Mouse (Mus musculus) frontal cortex, postnatal 14 days (tissue): ENCODE data around the gene Wdr90.
"Not testable (repeated sequence)": the region's sequence is repeated elsewhere in the genome, so short reads cannot be mapped to it uniquely, and the experiment has no call there.

Experiments used
- DNase-seq, 2 experiments: peaks; one replicate each; pipeline ENCODE4 v3.0.0; 2022; ENCODE audit warnings: low spot score in 2 of 2

Gene Wdr90

DNA sequence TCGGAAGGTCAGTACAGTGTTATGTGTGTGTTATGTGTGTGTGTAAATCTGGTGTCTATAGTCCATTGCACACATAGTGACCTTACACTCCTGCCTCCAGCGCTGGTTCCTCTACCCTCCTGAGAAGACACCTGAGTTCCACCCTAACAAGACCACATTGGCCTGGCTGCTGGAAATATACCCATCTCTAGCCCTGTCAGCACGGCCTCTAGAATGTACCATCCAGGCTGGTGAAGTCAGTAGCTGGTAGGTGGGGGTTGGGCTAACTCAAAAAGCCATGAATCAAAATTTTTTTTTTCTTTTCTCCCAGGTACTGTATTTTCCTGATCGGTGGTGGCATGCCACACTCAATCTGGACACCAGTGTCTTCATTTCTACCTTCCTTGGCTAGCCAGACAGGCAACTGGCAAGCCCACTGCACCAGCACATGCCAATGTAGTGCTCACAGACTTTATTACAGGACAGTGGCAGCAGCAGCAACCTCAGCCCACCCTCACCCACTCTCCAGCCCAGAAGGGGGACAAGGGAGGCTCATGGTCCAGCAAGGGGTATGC, 31.0 kb downstream of the Wdr90 start:
- no peak for DNase-seq

DNA sequence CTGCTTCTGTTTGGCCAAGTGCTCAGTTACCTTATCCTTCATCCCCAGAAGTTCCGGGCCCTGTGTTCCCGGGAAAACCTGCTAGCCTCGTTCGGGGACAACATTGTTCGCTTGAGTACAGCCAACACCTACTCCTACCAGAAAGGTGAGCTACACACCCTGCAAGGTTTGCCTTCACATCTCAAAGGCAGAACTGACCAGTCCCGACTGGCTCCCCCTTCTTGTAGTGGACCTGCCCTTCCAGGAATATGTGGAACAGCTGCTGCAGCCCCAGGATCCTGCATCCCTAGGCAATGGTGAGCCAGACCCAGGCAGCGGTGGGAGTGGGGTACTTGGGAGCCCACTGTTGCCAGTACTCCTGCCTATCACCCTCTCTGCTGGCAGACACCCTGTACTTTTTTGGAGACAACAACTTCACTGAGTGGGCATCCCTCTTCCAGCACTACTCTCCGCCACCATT, 31.7 kb downstream of the Wdr90 start:
- peak in 1 of 2 experiments; percentile 22 for DNase-seq

DNA sequence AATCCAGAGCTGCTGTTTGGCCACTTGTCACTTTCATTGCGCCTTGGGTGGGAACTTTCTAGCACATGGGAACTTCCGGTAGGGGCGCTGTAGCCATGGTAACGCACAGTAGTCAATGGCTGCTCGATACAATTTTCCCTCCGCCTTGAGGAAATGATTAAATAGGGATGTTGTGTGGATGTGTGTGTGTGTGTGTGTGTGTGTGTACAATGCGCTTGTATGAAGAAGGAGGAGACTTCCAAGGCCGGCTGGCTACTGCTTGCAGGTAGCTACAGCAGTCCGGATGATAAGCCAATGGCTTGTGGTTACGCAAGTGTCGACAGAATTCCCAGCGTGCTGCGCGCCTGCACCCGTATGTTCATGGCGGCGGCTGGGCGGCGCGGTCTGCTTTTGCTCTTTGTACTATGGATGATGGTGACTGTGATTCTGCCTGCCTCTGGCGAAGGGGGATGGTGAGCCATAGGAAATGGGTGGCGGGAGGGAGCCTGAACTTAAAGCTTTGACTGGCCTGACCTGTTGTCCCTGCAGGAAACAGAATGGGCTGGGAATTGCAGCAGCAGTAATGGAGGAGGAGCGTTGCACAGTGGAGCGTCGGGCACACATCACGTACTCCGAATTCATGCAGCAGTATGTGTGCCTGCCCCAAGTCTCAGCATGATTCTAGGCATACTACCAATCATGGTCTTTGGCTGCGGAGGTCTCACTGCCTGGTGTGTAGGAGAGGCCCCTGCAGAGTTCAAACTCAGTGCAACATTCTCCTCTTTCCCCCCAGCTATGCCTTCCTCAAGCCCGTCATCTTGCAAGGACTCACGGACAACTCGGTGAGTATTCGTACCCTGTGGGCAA, 32.4 kb downstream of the Wdr90 start, which contains the start of gene Jmjd8:
Jmjd8 (plus strand) TSS at position 156 of the 846 bp plus-strand sequence.
- DNase-seq, result peak; percentile 79 to 80

DNA sequence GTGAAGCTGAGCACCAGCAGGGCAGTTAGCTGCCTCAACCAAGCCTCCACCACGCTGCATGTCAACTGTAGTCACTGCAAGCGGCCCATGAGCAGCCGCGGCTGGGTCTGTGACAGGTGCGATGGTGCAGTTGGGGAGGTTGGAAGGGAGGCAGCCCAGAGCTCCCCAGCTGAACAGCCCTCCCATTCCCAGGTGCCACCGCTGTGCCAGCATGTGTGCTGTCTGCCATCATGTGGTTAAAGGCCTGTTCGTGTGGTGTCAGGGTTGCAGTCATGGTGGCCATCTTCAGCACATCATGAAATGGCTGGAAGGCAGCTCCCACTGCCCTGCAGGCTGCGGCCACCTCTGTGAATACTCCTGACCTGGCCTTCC, 33.1 kb downstream of the Wdr90 start:
- DNase-seq, result peak in 1 of 2 experiments; percentile 31

DNA sequence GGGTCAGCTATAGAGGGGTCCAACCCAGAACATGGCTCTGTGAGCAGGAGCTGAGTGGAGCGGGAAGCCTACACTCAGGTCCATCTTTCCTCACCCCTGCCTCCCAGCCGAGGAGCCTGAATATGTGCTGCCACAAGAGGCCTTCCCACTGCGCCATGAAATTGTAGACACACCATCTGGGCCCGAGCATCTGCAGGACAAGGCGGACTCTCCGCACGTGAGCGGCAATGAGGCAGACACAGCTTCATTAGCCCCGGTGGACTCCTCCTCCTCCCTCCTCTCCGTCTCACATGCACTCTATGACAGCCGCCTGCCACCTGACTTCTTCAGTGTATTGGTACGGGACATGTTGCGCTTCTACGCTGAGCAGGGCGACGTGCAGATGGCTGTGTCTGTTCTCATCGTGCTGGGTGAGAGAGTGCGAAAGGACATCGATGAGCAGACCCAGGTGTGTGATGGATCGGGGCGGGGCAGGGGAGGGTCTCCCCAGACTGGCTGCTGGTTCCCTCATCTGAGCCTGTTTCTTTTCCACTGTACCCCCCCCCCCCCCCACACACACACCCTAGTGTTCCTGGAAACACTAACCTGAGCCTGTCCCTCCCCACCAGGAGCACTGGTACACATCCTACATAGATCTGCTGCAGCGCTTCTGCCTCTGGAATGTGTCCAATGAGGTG, 33.6 kb downstream of the Wdr90 start:
- DNase-seq, result no peak

DNA sequence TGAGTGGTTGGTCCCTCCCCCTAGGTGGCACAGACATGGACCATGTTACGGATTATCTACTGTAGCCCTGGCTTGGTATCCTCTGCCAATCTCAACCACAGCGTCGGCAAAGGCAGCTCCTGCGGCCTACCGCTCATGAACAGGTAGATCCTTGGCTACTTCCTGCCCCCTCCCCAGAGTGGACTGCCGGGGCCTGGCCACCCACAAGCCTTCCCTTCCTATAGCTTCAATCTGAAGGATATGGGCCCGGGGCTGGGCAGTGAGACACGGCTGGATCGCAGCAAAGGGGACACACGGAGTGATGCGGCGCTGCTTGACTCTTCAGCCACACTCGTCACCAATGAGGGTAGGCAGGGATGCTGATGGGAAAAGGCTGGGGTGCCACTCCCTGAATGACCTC, 34.3 kb downstream of the Wdr90 start:
- no peak for DNase-seq

DNA sequence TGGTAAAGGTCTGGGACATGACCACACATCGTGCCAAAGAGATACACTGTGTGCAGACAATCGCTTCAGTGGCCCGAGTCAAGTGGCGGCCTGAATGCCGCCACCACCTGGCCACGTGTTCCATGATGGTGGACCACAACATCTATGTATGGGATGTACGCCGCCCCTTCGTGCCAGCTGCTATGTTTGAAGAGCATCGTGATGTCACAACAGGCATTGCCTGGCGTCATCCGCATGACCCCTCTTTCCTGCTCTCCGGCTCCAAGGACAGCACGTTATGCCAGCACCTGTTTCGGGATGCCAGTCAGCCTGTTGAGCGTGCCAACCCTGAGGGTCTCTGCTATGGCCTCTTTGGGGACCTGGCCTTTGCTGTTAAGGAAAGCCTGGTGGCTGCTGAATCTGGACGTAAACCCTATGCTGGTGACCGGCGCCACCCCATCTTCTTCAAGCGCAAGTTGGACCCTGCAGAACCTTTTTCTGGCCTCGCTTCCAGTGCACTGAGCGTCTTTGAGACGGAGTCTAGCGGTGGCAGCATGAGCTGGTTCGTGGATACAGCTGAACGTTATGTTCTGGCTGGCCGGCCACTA, 35.2 kb downstream of the Wdr90 start:
- DNase-seq, result no peak

DNA sequence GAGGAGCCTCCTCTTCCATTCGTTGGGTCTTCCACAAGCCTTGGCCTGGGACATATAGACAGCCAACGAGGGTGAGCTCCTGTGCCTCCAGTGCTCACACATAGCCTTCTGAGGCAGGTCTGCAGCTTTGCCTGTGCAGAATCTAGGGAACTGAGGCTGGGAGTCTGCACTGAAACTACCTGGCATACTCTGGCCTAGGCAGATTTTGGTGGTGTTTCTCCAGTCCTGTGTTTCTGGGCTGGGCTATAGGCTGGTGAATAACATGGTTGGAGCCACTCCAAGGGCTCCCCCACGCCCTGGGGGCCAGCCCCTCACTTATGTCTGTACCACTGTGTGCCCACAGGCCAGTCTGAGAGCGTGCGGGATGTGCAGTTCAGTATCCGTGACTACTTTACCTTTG, 36.0 kb downstream of the Wdr90 start:
- DNase-seq, result no peak

DNA sequence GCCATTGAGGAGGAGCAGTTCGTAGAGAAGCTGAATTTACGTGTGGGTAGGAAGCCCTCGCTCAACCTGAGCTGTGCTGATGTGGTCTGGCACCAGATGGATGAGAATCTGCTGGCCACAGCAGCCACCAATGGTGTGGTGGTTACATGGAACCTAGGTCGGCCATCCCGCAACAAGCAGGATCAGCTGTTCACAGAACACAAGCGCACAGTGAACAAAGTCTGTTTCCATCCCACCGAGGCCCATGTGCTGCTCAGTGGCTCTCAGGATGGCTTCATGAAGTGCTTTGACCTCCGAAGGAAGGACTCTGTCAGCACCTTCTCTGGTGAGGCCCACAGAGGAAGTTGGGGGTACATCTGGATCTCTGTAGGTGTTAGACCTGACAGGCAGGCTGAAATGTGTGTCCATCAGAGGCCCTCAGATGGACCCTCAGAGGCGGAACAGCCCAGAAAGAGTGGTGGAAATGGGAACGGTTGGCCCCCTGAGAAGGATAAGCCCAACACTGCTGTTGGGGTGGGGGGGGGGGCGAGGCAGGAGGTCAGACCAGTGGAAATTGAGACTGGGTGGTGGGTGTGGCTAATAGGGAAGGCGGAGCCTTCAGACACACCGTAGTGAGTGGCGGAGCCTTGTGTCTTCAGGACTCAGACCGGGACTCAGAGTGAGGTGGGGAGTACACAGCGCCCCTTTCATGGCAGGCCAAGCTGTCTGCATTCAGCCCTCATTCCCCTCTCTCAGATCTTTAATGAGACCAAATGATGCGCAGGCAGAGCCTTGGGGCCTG, 36.7 kb downstream of the Wdr90 start:
- no peak for DNase-seq

DNA sequence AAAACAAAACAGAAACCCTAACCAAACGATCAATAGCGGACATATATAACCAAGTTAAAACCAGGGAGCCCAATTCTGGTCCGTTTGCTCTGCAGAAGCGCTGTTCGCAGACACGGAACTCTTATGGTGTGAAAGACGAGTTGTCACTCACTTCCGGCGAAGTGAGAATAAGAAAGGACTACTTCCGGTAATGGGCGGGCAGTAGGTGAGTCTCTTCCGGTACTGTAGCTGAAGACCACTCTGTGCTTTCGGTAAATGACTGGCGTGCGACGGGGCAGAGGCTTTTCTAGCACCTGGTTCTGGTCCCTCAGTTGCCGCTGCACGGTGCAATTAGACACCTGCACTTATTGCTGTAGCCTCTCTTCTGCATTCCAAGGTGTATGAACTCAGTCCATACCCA, 37.8 kb downstream of the Wdr90 start, which contains the start of gene Wdr24:
Wdr24 (plus strand) TSS at position 176 of the 400 bp plus-strand sequence.
- DNase-seq, result peak; percentile 49 to 73

DNA sequence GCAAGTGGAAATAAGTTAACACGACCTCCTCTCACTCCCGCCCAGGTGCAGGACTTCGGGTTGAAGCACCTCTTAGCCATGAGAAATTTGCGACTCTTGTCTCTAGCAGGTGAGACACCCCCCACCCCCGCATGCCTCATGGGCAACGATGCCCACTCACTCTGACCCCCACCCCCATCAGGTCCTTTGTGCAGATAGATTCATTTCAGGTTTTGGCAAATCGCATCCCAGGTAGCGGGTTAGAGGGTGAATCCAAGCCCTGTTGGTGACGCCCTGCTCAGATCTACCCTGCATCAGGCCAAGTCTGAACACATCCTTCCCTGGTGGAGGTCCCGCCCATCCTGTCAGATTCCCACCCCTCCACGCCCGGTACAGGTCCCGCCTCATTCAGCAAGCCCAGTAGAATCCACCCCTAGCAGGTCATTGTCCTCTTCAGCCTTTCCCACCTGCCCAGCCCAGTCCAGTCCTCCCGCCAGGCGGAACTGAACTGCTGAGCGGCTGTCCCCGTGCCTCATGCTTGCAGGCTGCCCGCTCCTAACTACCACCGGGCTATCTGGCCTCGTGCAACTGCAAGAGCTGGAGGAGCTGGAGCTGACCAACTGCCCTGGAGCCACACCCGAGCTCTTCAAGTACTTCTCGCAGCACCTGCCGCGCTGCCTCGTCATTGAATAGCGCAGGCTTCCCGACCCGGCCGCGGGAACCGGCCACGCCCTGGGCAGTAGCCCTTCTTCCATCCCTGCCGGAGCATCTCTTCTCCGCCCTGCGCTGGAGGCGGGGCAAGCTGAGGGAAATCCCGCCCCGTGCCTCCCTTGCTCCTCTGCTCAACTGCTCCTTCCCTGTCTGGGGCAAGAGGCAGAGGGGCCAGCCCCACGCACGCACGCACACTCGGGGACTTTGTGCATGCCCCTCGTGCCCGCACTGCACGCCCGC, 42.2 kb downstream of the Wdr90 start:
- DNase-seq, result no peak

DNA sequence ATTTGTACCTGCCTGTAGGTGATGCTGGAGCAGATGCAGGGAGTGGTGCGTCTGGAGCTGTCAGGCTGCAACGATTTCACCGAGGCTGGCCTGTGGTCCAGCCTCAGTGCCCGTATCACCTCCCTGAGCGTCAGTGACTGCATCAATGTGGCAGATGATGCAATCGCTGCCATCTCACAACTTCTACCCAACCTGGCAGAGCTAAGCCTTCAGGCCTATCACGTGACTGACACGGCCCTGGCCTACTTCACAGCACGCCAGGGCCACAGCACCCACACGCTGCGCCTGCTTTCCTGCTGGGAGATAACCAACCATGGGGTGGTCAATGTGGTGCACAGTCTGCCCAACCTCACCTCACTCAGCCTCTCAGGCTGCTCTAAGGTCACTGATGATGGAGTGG, 43.6 kb downstream of the Wdr90 start:
- DNase-seq, result no peak

DNA sequence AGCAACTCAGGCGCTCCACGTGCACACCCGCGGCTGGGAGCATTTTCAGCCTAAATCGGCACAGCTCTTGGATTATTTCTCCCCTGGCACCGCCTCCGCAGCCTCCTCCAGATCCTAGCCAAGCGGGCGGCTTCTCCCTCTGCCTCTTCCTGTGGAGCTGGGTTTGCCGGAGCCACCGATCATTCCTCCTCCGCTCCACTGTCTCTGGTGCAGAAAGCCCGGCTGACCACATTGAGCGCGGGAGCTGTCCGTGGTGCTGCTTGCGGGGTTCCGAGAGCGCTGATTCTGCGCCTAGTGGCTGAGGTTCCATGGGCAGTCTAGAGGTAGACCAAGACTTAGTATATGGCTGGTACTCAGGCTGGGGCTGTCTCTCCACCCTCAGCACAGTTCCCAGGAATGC, 47.8 kb downstream of the Wdr90 start:
- DNase-seq, result peak; percentile 68 to 71

DNA sequence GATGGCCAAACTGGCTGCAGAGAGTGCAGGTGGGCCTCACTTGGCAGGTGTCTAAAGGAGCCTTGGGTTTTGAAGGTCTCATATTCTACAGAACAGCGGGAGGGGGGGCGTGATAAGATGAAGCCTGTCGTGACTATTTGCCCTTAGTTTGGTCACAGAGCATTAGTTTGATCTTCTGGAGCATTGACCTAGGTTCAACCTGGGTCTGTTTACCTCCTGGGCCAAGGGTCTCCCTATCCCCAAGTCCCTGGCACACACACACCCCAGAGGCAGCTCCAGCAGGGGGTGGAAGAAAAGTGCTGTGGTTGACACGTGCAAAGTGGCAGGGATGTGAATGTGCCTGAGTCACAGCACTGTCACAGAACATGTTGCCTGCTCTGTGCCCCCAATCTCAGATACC, 50.4 kb downstream of the Wdr90 start:
- no peak for DNase-seq

DNA sequence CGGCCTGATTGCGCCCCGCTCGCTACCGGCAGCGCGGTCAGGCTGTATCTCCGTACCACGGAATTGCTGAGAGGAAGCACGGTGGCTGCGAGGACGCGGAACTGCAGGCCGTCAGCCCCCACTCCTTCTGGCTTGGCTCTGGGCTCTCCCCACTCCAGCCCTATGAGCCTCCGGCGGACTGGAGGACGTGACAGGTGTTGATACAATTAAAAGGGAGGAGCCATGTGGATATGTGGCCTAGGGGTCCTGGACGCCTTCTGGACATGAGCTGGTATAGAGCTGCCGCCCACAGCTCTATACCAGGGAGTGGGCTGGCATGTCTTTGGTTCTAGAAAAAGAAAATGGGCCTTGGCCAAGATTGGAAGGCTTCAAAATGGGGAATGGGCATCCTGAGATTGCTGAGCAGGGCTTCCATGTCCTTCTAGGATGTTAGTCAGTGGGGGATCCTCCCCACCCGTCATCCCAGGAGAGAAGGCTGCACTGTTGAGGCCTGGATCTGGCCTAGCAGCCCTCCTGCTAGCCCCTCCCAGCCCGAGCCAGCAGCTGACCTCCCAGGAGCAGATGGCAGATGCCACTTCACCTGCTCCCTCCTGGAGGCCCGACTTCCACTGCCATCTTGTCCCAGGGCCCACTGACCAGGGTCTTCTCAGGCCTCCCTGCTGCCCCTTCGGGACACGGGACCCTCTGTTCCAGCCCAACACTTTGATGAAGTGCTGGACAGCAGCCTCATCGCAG, 51.5 kb downstream of the Wdr90 start:
- DNase-seq, result no peak

DNA sequence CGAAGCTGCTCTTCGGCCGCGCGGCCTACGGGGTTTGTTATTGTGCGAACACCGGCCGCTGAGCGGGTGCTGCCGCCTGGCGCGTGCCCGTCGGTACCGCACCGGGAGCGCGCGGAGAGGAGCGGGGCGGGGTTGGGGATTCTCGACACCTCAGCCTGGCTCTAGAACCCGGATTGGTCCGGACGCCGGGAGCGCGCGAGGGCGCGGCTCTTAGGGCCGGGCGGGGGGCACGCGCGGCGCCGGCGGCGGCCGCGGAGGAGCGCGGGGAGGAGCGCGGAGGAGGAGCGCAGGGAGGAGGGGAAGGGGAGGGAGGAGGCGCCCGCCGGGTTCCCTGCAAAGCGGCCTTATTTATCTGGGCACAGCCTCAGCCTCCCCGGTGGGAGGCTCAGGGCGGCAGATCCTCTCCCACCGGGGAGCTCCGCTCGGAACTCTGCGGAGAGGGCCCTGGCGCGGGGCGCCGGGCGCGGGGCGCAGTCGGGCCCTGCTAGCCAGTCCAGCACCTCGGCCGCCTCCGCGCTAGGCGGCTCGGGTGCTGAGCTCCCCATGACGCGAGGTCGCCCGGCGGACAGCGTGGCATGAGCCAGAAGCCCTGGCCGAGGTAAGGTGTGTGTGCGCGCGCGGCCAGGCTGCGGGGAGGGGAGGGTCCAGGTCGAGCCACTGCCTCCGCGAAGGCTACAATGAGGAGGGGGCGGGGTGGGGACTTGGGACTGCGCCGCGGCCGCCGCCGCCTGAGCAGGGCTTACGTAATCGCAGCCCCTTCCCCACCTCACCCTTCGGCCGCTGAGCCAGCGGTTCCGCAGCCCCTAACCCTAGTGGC, 52.3 kb downstream of the Wdr90 start, which contains the start of gene Fbxl16:
Fbxl16 (plus strand) TSS at position 297 of the 817 bp plus-strand sequence.
- peak; percentile 86 to 87 for DNase-seq

DNA sequence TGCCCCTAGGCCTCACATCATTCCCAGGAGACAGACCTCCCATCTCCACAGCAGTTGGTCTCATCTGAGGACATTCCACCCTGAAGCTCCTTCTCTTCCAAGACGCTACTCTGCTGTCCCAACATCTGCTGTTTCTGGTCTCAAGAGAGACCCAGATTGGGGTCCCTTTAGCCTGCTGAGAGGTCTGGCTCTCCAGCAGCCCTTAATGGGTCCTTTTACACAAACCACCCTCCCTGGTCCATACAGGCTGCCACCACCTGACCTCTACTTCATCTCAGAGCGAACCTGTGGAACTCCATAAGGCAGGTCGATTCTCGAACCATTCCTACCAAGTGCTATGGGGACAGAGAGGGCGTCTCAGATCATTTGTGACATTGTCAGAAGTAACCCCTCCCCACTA, 53.3 kb downstream of the Wdr90 start:
- no peak for DNase-seq

DNA sequence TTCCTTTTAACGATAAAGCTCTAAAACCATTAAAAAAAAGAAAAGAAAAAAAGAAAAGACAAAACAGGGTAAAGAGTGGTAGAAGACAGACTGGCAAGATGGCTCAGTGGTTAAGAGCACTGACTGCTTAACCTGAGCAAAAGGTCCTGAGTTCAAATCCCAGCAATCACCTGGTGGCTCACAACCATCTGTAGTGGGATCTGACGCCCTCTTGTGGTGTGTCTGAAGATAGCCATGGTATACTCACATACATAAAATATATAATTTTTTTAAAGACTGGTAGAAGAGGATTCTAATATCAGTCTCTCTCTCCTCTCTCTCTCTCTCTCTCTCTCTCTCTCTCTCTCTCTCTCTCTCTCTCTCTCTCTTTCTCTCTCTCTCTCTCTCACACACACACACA, 53.8 kb downstream of the Wdr90 start:
- DNase-seq, result not testable (repeated sequence)

DNA sequence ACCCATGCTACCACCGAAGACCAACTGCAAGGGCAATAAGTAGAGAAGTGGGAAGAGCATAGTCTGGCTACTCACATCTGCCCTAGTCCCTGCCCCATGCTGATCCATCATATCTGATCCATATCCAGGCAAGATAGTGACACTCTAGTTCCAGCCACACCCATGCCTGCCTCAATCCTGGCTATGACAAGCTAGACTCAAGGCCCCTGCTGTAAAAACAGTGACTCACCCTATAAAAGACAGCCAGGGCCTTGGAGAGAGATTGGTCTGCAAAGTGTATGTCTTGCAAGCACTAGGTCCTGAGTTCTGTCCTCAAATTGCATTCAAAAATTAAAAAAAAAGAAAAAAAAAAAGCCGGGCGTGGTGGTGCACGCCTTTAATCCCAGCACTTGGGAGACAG, 54.8 kb downstream of the Wdr90 start:
- no peak for DNase-seq
